Mouse (Mus musculus) kidney, adult 2 months (tissue): Measurements from ENCODE around the gene Spam1.

Experiments
- CTCF ChIP-seq: fragments of 200-500 bp; conservative IDR thresholded peaks from 2 replicates; pipeline ENCODE4 v1.5.1; 2011; ENCODE audit warnings: low read depth, mild to moderate bottlenecking, control low read depth, low read length, moderate library complexity, mixed read lengths; ENCODE audit not compliant: insufficient read depth, insufficient read length
- POLR2A ChIP-seq: fragments of 200-500 bp; IDR thresholded peaks from one replicate; pipeline ENCODE4 v1.6.1; 2011; ENCODE audit warnings: low read depth, low read length, control low read depth

- no peak for TF ChIP-seq CTCF
- no peak for TF ChIP-seq POLR2A
These were observed 24.7 kb upstream of the Spam1 start for GRCm38 (mm10) chr6:24766261-24766660.
